Mouse (Mus musculus): ENCODE data around the gene Sowahb. TPM values are rescaled to one million over a fixed set of nuclear protein-coding genes. Genes with fewer than 3 reads are reported as not detected.

Sowahb gene
- polyA plus RNA-seq (2015; fragmentation: Illumina TruSeq; extraction: RNeasy Lipid Tissue Mini Kit (QIAGEN cat#74804); ENCODE audit: low read depth, low replicate concordance) = 9.0 TPM

DNA sequence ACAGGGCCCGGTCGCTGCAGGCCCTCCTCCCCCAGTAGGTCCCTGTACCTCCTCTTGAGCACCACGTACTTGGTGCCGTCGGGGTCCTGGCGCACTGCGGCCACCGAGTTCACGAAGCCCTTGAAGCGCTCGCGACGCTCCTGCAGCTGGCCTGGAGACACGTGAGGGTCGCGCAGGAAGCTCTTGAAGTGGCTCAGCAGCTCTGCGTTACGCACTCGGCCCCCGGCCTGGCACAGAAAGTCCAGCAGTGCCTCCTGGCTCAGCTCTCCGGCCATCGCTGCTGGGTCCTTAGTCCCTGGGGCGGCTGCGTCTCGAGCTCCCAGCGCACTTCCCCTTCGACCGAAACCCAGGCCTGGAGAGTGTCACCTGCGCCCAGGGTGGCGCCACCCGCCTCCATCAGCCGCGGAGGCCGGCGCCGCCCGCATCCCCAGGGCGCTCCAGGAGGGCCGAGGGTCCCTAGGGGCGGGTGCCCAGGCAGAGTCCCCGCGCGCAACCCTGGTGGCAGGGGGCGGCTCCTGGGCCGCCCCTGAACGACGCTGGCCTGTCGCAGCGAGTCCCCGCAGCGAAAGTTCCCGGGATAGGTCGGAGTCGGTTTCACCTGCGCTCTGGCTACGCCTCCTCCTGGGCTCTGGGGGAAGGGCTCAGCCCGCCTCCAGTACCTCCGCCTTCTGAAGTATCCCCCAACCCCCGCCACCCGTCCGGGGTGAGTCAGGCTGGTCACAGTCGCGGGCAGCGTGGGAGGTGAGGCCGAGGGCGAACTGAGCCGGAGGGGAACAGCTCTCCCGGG is at the start of gene Sowahb:
Gene Sowahb, minus strand, starts transcription at position 439 of the 787 bp plus-strand sequence.

DNA sequence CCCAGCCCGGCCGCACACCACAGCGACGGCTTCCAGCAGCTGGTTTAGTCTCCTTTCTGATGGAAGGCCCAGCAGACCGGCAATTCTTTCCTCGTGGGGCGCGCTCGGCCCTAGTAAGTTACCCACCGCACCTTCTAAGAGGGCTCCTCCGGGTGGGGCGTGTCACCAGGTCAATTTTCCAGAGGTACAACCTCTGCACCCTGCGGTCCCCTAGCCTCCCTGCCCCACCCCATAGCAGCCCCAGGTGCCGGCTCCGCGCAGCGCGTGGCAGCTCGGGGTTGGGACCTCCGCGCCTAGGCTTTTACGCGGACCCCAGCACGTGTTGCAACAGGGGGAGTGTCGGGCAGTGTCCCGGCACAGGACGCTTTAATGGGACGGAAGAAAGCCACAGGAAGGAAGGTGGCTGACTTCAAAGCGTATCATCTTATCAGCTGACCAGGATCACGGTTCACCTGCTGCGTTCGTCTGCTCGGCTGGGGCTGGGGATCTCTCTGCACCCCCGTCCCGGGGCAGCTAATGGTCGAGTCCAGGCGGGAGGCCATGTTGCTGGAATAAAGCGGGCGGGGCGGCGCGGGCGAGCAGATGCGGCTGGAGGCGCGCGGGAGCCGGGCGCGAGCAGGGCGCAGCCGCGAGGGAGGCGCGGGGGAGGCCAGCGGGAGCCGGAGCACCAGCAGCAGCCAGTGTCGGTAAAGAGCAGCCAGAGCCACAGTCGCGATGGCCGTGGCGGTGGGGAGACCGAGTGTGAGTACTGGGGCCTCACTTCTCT is 48.2 kb upstream of the Sowahb start, which contains the start of gene Sept11:
Gene Sept11, plus strand, starts transcription at position 581 of the 766 bp plus-strand sequence.

Other genes starting within 250 kb of the Sowahb start
- 114 TPM for gene Sept11, start 48.4 kb upstream of the Sowahb start, polyA plus RNA-seq (2015; fragmentation: Illumina TruSeq; extraction: RNeasy Lipid Tissue Mini Kit (QIAGEN cat#74804); ENCODE audit: low read depth, low replicate concordance)
- gene Ccni, start 161.5 kb upstream of the Sowahb start, polyA plus RNA-seq (2015; fragmentation: Illumina TruSeq; extraction: RNeasy Lipid Tissue Mini Kit (QIAGEN cat#74804); ENCODE audit: low read depth, low replicate concordance) = 231 TPM
- gene 2010109A12Rik, start 161.5 kb upstream of the Sowahb start, polyA plus RNA-seq (2015; fragmentation: Illumina TruSeq; extraction: RNeasy Lipid Tissue Mini Kit (QIAGEN cat#74804); ENCODE audit: low read depth, low replicate concordance) = 0.73 TPM
- 43.9 TPM for gene Ccng2, start 222.2 kb upstream of the Sowahb start, polyA plus RNA-seq (2015; fragmentation: Illumina TruSeq; extraction: RNeasy Lipid Tissue Mini Kit (QIAGEN cat#74804); ENCODE audit: low read depth, low replicate concordance)